Mouse (Mus musculus): ENCODE measurements around the gene Fam178b.

- TF ChIP-seq CTCF (IDR thresholded peaks at IDR 0.05; ENCODE audit: insufficient read depth, low read length) (no peak), POLR2A (IDR thresholded peaks at IDR 0.05; ENCODE audit: borderline replicate concordance, extremely low read depth, low read depth, low read length) (no peak)
Observed at GRCm38 (mm10) chr1:36714311-36714710, 31.3 kb upstream of the Fam178b start, which contains the start of gene Actr1b.
